Comparison of ENCODE assay signal across 11 mouse cellular contexts in the genomic region with DNA sequence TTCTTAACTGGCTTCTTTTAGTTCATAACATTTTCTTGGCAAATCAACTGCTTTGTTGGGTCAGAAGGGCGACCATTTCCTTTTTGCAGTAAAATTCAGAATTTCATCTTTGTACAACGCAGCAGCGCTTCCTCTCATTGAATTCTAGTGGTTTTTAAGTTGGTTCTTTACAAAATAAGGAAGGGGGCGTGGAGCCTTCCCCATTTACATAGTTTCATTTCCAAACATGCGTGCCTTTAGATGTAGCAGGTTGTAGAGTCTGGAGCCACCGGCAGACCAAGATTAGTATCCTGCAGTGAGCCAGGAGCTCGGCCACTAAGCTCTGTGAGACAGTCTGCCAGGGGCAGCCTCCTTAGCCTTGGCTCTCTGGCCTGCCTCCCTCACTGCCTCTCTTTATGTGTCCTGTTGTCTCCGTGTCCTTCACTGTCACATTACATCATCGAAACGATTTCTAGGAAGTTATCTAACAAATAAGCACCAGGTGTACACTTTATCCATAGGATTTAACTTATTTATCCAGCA. TPM values are rescaled to one million over a fixed set of nuclear protein-coding genes. Genes with fewer than 3 reads are reported as not detected.
DNase-seq lines count a peak whose midpoint lies in the region; ATAC-seq and TF ChIP-seq lines count a peak whose summit lies in the region.
"Had no signal": no experiment of that assay in that cellular context is flagged by ENCODE, and none has a peak within 500 bp of the region (broad histone marks: within the 10 kb centered on the region; RNA-seq: fewer than 3 reads in every experiment).

No protein-coding gene starts in this region.

- TF ChIP-seq EP300 in heart, postnatal 0 days (IDR thresholded peaks at IDR 0.05; ENCODE audit: low read depth), result no peak

- H3K36me3 ChIP-seq in heart, postnatal 0 days (replicated peaks; ENCODE audit: control insufficient read depth, insufficient read depth, low read length), result no peaks in the 10 kb centered on the region
- H3K36me3 ChIP-seq in heart, embryonic 12.5 days, result no peaks in the 10 kb centered on the region
- H3K36me3 ChIP-seq in midbrain, postnatal 0 days (ENCODE audit: insufficient read depth, low read length), result no peaks in the 10 kb centered on the region
- H3K36me3 ChIP-seq in midbrain, embryonic 13.5 days, result no peaks in the 10 kb centered on the region
- H3K36me3 ChIP-seq in intestine, postnatal 0 days (ENCODE audit: control insufficient read depth, insufficient read depth), result no peaks in the 10 kb centered on the region
- H3K36me3 ChIP-seq in thymus, adult 2 months (ENCODE audit: control insufficient read depth, insufficient read depth, low read length), result no peaks in the 10 kb centered on the region
- H3K36me3 ChIP-seq: limb, embryonic 12.5 days had no signal

- H3K9ac ChIP-seq in heart, postnatal 0 days (replicated peaks; ENCODE audit: low read depth, low read length), result no peak overlapping the region
- no peak overlapping the region for H3K9ac ChIP-seq in heart, embryonic 12.5 days
- H3K9ac ChIP-seq in midbrain, postnatal 0 days (replicated peaks; ENCODE audit: low read length, poor library complexity, severe bottlenecking), result no peak overlapping the region
- H3K9ac ChIP-seq in midbrain, embryonic 13.5 days (replicated peaks), result no peak overlapping the region
- H3K9ac ChIP-seq in intestine, postnatal 0 days (ENCODE audit: low read depth, low read length), result no peak overlapping the region
- H3K9ac ChIP-seq: limb, embryonic 12.5 days had no signal

- H3K4me1 ChIP-seq in heart, postnatal 0 days (ENCODE audit: control insufficient read depth, insufficient read depth), result no peaks in the 10 kb centered on the region
- H3K4me1 ChIP-seq in heart, embryonic 12.5 days (replicated peaks), result 0 out of 2 replicates have a peak, but pooled peaks cover 5% of the 10 kb centered on the region
- no peaks in the 10 kb centered on the region for H3K4me1 ChIP-seq in midbrain, postnatal 0 days (ENCODE audit: insufficient read depth, low read length)
- peaks cover 13% of the 10 kb centered on the region for H3K4me1 ChIP-seq in midbrain, embryonic 13.5 days (replicated peaks)
- no peaks in the 10 kb centered on the region for H3K4me1 ChIP-seq in intestine, postnatal 0 days (replicated peaks; ENCODE audit: control insufficient read depth, insufficient read depth, low read length)
- peaks cover 11% of the 10 kb centered on the region for H3K4me1 ChIP-seq in thymus, adult 2 months (replicated peaks; ENCODE audit: control insufficient read depth, insufficient read depth, low read length)

- H3K4me3 ChIP-seq in heart, postnatal 0 days (ENCODE audit: low read depth, low read length), result no peak overlapping the region
- H3K4me3 ChIP-seq in heart, embryonic 12.5 days, result no peak overlapping the region
- no peak overlapping the region for H3K4me3 ChIP-seq in midbrain, postnatal 0 days (ENCODE audit: low read depth, low read length)
- no peak overlapping the region for H3K4me3 ChIP-seq in midbrain, embryonic 13.5 days (replicated peaks)
- 0 out of 2 replicates have a peak overlapping the region, but pooled peaks have one; percentile 34 for H3K4me3 ChIP-seq in intestine, postnatal 0 days (ENCODE audit: low read depth, low read length)
- H3K4me3 ChIP-seq in thymus, adult 2 months (ENCODE audit: control insufficient read depth, insufficient read depth, low read length), result no peak overlapping the region
- H3K4me3 ChIP-seq: limb, embryonic 12.5 days; myocyte had no signal

- intact Hi-C loops in gastrocnemius, postnatal 14 days (cut with DNase I; ENCODE audit: low total_unique reads), result no loop called here

- H3K27me3 ChIP-seq in heart, postnatal 0 days (ENCODE audit: control insufficient read depth, insufficient read depth, low read length), result no peaks in the 10 kb centered on the region
- peaks cover 18% of the 10 kb centered on the region for H3K27me3 ChIP-seq in heart, embryonic 12.5 days (replicated peaks)
- no peaks in the 10 kb centered on the region for H3K27me3 ChIP-seq in midbrain, postnatal 0 days (ENCODE audit: insufficient read depth, low read length)
- peaks cover 15% of the 10 kb centered on the region for H3K27me3 ChIP-seq in midbrain, embryonic 13.5 days
- peaks cover 27% of the 10 kb centered on the region; the same call in 1 of the 2 replicates for H3K27me3 ChIP-seq in intestine, postnatal 0 days (replicated peaks; ENCODE audit: control insufficient read depth, insufficient read depth, low read length)
- H3K27me3 ChIP-seq in thymus, adult 2 months (ENCODE audit: control insufficient read depth, insufficient read depth, low read length), result no peaks in the 10 kb centered on the region

- H3K9me3 ChIP-seq in heart, postnatal 0 days (replicated peaks; ENCODE audit: control insufficient read depth, low read length), result no peaks in the 10 kb centered on the region
- no peaks in the 10 kb centered on the region for H3K9me3 ChIP-seq in heart, embryonic 12.5 days (replicated peaks)
- no peaks in the 10 kb centered on the region for H3K9me3 ChIP-seq in midbrain, postnatal 0 days (ENCODE audit: low read length)
- H3K9me3 ChIP-seq in midbrain, embryonic 13.5 days, result no peaks in the 10 kb centered on the region
- no peaks in the 10 kb centered on the region for H3K9me3 ChIP-seq in intestine, postnatal 0 days (ENCODE audit: control insufficient read depth)
- H3K9me3 ChIP-seq: limb, embryonic 12.5 days had no signal

- no peak for ATAC-seq in heart, postnatal 0 days (ENCODE audit: insufficient read depth, low read depth)
- ATAC-seq in heart, embryonic 12.5 days (ENCODE audit: insufficient number of reproducible peaks, low FRiP score), result no peak
- no peak for ATAC-seq in midbrain, postnatal 0 days (ENCODE audit: low FRiP score)
- ATAC-seq in midbrain, embryonic 13.5 days, result no peak
- ATAC-seq in intestine, postnatal 0 days, result no peak

- WGBS in heart, postnatal 0 days, result 61% methylated on average over 10 of the region's 10 CpGs
- 71% methylated on average over 10 of the region's 10 CpGs for WGBS in heart, embryonic 12.5 days
- 70% methylated on average over 10 of the region's 10 CpGs for WGBS in midbrain, postnatal 0 days
- WGBS in midbrain, embryonic 13.5 days, result 66% methylated on average over 10 of the region's 10 CpGs
- 55% methylated on average over 10 of the region's 10 CpGs for WGBS in intestine, postnatal 0 days
- WGBS in thymus, adult 2 months, result 17% methylated on average over 10 of the region's 10 CpGs

- TF ChIP-seq CTCF in heart, postnatal 0 days (IDR thresholded peaks at IDR 0.05; ENCODE audit: low read depth), result no peak
- no peak for TF ChIP-seq CTCF in midbrain, postnatal 0 days (IDR thresholded peaks at IDR 0.05)
- TF ChIP-seq CTCF in intestine, postnatal 0 days (IDR thresholded peaks at IDR 0.05; ENCODE audit: low read depth), result no peak
- TF ChIP-seq CTCF in thymus, adult 2 months (IDR thresholded peaks at IDR 0.05; ENCODE audit: borderline replicate concordance, control insufficient read depth, extremely low read depth, insufficient read depth, low read length, poor library complexity), result no peak

- 0 out of 2 replicates have a peak overlapping the region, but pooled peaks have one; percentile 71 for H3K4me2 ChIP-seq in heart, postnatal 0 days (ENCODE audit: low read depth, low read length)
- no peak overlapping the region for H3K4me2 ChIP-seq in heart, embryonic 12.5 days
- H3K4me2 ChIP-seq in midbrain, postnatal 0 days (ENCODE audit: low read depth, low read length, poor library complexity, severe bottlenecking), result no peak overlapping the region
- H3K4me2 ChIP-seq in midbrain, embryonic 13.5 days (replicated peaks), result no peak overlapping the region
- peak overlapping the region; percentile 63; the same call in 1 of the 2 replicates for H3K4me2 ChIP-seq in intestine, postnatal 0 days (replicated peaks; ENCODE audit: low read depth)

- no peak for DNase-seq in heart, postnatal 0 days (ENCODE audit: low spot score)
- DNase-seq in midbrain, postnatal 0 days (ENCODE audit: low spot score), result peak; percentile 15
- DNase-seq in thymus, adult 2 months, result no peak
- no peak for DNase-seq in thymus, adult 18-20 months
- no peak for DNase-seq in gastrocnemius, postnatal 14 days

- TF ChIP-seq POLR2A in thymus, adult 2 months (IDR thresholded peaks at IDR 0.05; ENCODE audit: control insufficient read depth, extremely low read depth, insufficient read depth, low read length, poor library complexity), result no peak

- H3K27ac ChIP-seq in heart, postnatal 0 days (ENCODE audit: low read depth), result no peak overlapping the region
- no peak overlapping the region for H3K27ac ChIP-seq in heart, embryonic 12.5 days (ENCODE audit: poor library complexity, severe bottlenecking)
- H3K27ac ChIP-seq in midbrain, postnatal 0 days (ENCODE audit: low read depth, low read length), result no peak overlapping the region
- no peak overlapping the region for H3K27ac ChIP-seq in midbrain, embryonic 13.5 days
- H3K27ac ChIP-seq in intestine, postnatal 0 days (ENCODE audit: low read depth, low read length), result no peak overlapping the region
- no peak overlapping the region for H3K27ac ChIP-seq in thymus, adult 2 months (ENCODE audit: control insufficient read depth, insufficient read depth, low read length)
- H3K27ac ChIP-seq: limb, embryonic 12.5 days had no signal

RNA-seq across cellular contexts. Expression of a gene that starts 13.0 kb away (rescaled TPM):
- total RNA-seq in heart, postnatal 0 days (2014; rRNA removed; ENCODE audit: low replicate concordance), result not detected in 2 replicates
- polyA plus RNA-seq in heart, postnatal 0 days (2015; fragmentation: Nextera tagmentation; extraction: Ambion mirVana), result not detected in 2 replicates
- not detected in 2 replicates for polyA plus RNA-seq in heart, embryonic 12.5 days (2016; fragmentation: Nextera tagmentation; extraction: Ambion mirVana)
- not detected in 2 replicates for total RNA-seq in midbrain, postnatal 0 days (2014; rRNA removed)
- polyA plus RNA-seq in midbrain, postnatal 0 days (2015; fragmentation: Nextera tagmentation; extraction: Ambion mirVana), result not detected in 2 replicates
- 0.11 and 0.14 TPM in 2 replicates for polyA plus RNA-seq in midbrain, embryonic 13.5 days (2015; fragmentation: Nextera tagmentation; extraction: Ambion mirVana)
- 0.10 TPM in 1 of 2 replicates, not detected in the other for polyA plus RNA-seq in intestine, postnatal 0 days (2015; fragmentation: Nextera tagmentation; extraction: Ambion mirVana)
- polyA plus RNA-seq in thymus, adult 2 months (2012; rRNA removed), result not detected in 2 replicates
- total RNA-seq in gastrocnemius, postnatal 14 days (2021), result not detected
- polyA plus RNA-seq: inflammation-experienced regulatory T-cells, adult 6 months; myocyte had no signal

RNA-seq across cellular contexts. Expression of a gene that starts 13.1 kb away (rescaled TPM):
- 15.3 and 15.8 TPM in 2 replicates for total RNA-seq in heart, postnatal 0 days (2014; rRNA removed; ENCODE audit: low replicate concordance)
- polyA plus RNA-seq in heart, postnatal 0 days (2015; fragmentation: Nextera tagmentation; extraction: Ambion mirVana), result 12.6 and 13.3 TPM in 2 replicates
- polyA plus RNA-seq in heart, embryonic 12.5 days (2016; fragmentation: Nextera tagmentation; extraction: Ambion mirVana), result 26.8 and 28.2 TPM in 2 replicates
- 57.5 and 71.7 TPM in 2 replicates for total RNA-seq in midbrain, postnatal 0 days (2014; rRNA removed)
- 38.2 and 40.0 TPM in 2 replicates for polyA plus RNA-seq in midbrain, postnatal 0 days (2015; fragmentation: Nextera tagmentation; extraction: Ambion mirVana)
- polyA plus RNA-seq in midbrain, embryonic 13.5 days (2015; fragmentation: Nextera tagmentation; extraction: Ambion mirVana), result 44.7 and 50.9 TPM in 2 replicates
- polyA plus RNA-seq in intestine, postnatal 0 days (2015; fragmentation: Nextera tagmentation; extraction: Ambion mirVana), result 10.7 and 11.1 TPM in 2 replicates
- polyA plus RNA-seq in thymus, adult 2 months (2012; rRNA removed), result 25.7 and 25.9 TPM in 2 replicates
- total RNA-seq in gastrocnemius, postnatal 14 days (2021), result 10 to 100 TPM; 12.0 to 12.7 TPM

RNA-seq across cellular contexts. Expression of a gene that starts 39.4 kb away (rescaled TPM):
- total RNA-seq in heart, postnatal 0 days (2014; rRNA removed; ENCODE audit: low replicate concordance), result not detected in 2 replicates
- polyA plus RNA-seq in heart, postnatal 0 days (2015; fragmentation: Nextera tagmentation; extraction: Ambion mirVana), result not detected in 2 replicates
- polyA plus RNA-seq in heart, embryonic 12.5 days (2016; fragmentation: Nextera tagmentation; extraction: Ambion mirVana), result not detected in 2 replicates
- total RNA-seq in midbrain, postnatal 0 days (2014; rRNA removed), result 0.66 and 0.99 TPM in 2 replicates
- polyA plus RNA-seq in midbrain, postnatal 0 days (2015; fragmentation: Nextera tagmentation; extraction: Ambion mirVana), result not detected in 2 replicates
- not detected in 2 replicates for polyA plus RNA-seq in midbrain, embryonic 13.5 days (2015; fragmentation: Nextera tagmentation; extraction: Ambion mirVana)
- not detected in 2 replicates for polyA plus RNA-seq in intestine, postnatal 0 days (2015; fragmentation: Nextera tagmentation; extraction: Ambion mirVana)
- polyA plus RNA-seq in thymus, adult 2 months (2012; rRNA removed), result 0.77 and 1.1 TPM in 2 replicates
- total RNA-seq in gastrocnemius, postnatal 14 days (2021), result under 1 TPM in 1 of 2 experiments, not detected in 1; 0.47 TPM
- polyA plus RNA-seq: limb, embryonic 12.5 days; myocyte had no signal

Comparison
In these comparisons a context has a peak if more than half of its experiments do, and no peak if none do; other contexts are left out.
1. H3K4me2 ChIP-seq: peak in heart, postnatal 0 days (single experiment) and intestine, postnatal 0 days (single experiment); none in heart, embryonic 12.5 days (single experiment), midbrain, postnatal 0 days (single experiment) and midbrain, embryonic 13.5 days (single experiment).